Mouse (Mus musculus) spleen, adult 18-20 months (tissue): ENCODE measurements around the gene Olfr1369-ps1.
A peak's percentile ranks its signal among the peaks of the same experiment; 100 is the strongest.
"Not testable (repeated sequence)": the region's sequence is repeated elsewhere in the genome, so short reads cannot be mapped to it uniquely, and the experiment has no call there.

Experiments used
- DNase-seq, 2 experiments: peaks; one replicate each; pipeline ENCODE4 v3.0.0; 2022; ENCODE audit warnings: mixed read lengths in 2 of 2

Olfr1369-ps1 gene

GRCm38 (mm10) chr13:21111183-21111582 lies at the start of gene Olfr1369-ps1:
Gene Olfr1369-ps1, plus strand, starts transcription at chr13:21111483.
- not testable (repeated sequence) for DNase-seq

GRCm38 (mm10) chr13:21066021-21066420 lies 45.3 kb upstream of the Olfr1369-ps1 start:
- DNase-seq: no peak

GRCm38 (mm10) chr13:21074847-21075246 lies 36.4 kb upstream of the Olfr1369-ps1 start, which contains the start of gene Olfr1370:
Gene Olfr1370, minus strand, starts transcription at chr13:21074947.
- no peak for DNase-seq

GRCm38 (mm10) chr13:21082686-21083085 lies 28.6 kb upstream of the Olfr1369-ps1 start:
- no peak for DNase-seq

GRCm38 (mm10) chr13:21109759-21110158 lies 1.5 kb upstream of the Olfr1369-ps1 start:
- DNase-seq: no peak

GRCm38 (mm10) chr13:21110441-21110840 lies 842 bp upstream of the Olfr1369-ps1 start:
- no peak for DNase-seq

- no peak for DNase-seq
Measured at GRCm38 (mm10) chr13:21114121-21114520, 2.8 kb downstream of the Olfr1369-ps1 start.

- DNase-seq: not testable (repeated sequence)
Measured at GRCm38 (mm10) chr13:21129339-21129738, 18.1 kb downstream of the Olfr1369-ps1 start, which contains the start of gene Olfr263. Gene Olfr263, plus strand, starts transcription at chr13:21129639.

- DNase-seq: no peak
Measured at GRCm38 (mm10) chr13:21142421-21142820, 31.1 kb downstream of the Olfr1369-ps1 start.

GRCm38 (mm10) chr13:21145767-21146166 lies 34.5 kb downstream of the Olfr1369-ps1 start, which contains the start of gene Olfr1368:
Gene Olfr1368, minus strand, starts transcription at chr13:21145867.
- no peak for DNase-seq

- no peak for DNase-seq
Measured at GRCm38 (mm10) chr13:21155888-21156287, 44.6 kb downstream of the Olfr1369-ps1 start.

- no peak for DNase-seq
Measured at GRCm38 (mm10) chr13:21158071-21158470, 46.8 kb downstream of the Olfr1369-ps1 start.

- DNase-seq: peak; percentile 68 to 82
Measured at GRCm38 (mm10) chr13:21158785-21159474, 47.6 kb downstream of the Olfr1369-ps1 start.

- DNase-seq: peak in 1 of 2 experiments; percentile 32
Measured at GRCm38 (mm10) chr13:21159475-21159819, 48.2 kb downstream of the Olfr1369-ps1 start.

- no peak for DNase-seq
Measured at GRCm38 (mm10) chr13:21160041-21160511, 48.8 kb downstream of the Olfr1369-ps1 start.

- DNase-seq: peak; percentile 80 to 92
Measured at GRCm38 (mm10) chr13:21160657-21161590, 49.6 kb downstream of the Olfr1369-ps1 start.

GRCm38 (mm10) chr13:21161591-21161990 lies 50.3 kb downstream of the Olfr1369-ps1 start:
- no peak for DNase-seq

GRCm38 (mm10) chr13:21162591-21162990 lies 51.3 kb downstream of the Olfr1369-ps1 start:
- DNase-seq: no peak

- peak; percentile 59 to 78 for DNase-seq
Measured at GRCm38 (mm10) chr13:21166936-21167909, 55.9 kb downstream of the Olfr1369-ps1 start.

- DNase-seq: peak in 1 of 2 experiments; percentile 26
Measured at GRCm38 (mm10) chr13:21167910-21168300, 56.6 kb downstream of the Olfr1369-ps1 start.

GRCm38 (mm10) chr13:21168371-21169011 lies 57.2 kb downstream of the Olfr1369-ps1 start:
- peak in 1 of 2 experiments; percentile 33 for DNase-seq
